Comparison of ENCODE assay signal across 12 mouse cellular contexts in genomic region chr4:97623165-97623564, GRCm38 (mm10).
DNase-seq lines count a peak whose midpoint lies in the region; ATAC-seq lines count a peak whose summit lies in the region.
"Had no signal": no experiment of that assay in that cellular context is flagged by ENCODE, and none has a peak within 500 bp of the region (broad histone marks: within the 10 kb centered on the region; RNA-seq: fewer than 3 reads in every experiment).

No protein-coding gene starts in this region.

- H3K27me3 ChIP-seq in kidney, embryonic 14.5 days (ENCODE audit: control insufficient read depth, insufficient read depth, low read length), result no peaks in the 10 kb centered on the region
- H3K27me3 ChIP-seq: hindbrain, embryonic 13.5 days had no signal

- H3K27ac ChIP-seq in kidney, embryonic 14.5 days (ENCODE audit: low read depth, low read length), result no peak overlapping the region
- H3K27ac ChIP-seq: hindbrain, embryonic 13.5 days had no signal

- DNase-seq in cerebellum, postnatal 14 days, result peak; percentile 45 to 64
- DNase-seq in cerebellum, adult 9-10 months, result no peak
- peak; percentile 12 for DNase-seq in kidney, postnatal 14 days
- DNase-seq in testis, postnatal 10 days (ENCODE audit: low spot score), result peak; percentile 62
- DNase-seq in testis, postnatal 14 days (ENCODE audit: low spot score), result no peak
- peak; percentile 48 for DNase-seq in thymus, postnatal 4 days
- DNase-seq in frontal cortex, postnatal 36 days (ENCODE audit: low spot score in 2 of 2), result no peak
- DNase-seq: cerebellum, adult 8-10 months; gastrocnemius, postnatal 10 days had no signal

- H3K9ac ChIP-seq in kidney, embryonic 14.5 days (ENCODE audit: low read depth, low read length), result no peak overlapping the region
- H3K9ac ChIP-seq: hindbrain, embryonic 13.5 days had no signal

- no peak overlapping the region for H3K4me2 ChIP-seq in kidney, embryonic 14.5 days (replicated peaks; ENCODE audit: low read depth, low read length)
- H3K4me2 ChIP-seq: hindbrain, embryonic 13.5 days had no signal

- no peak for ATAC-seq in kidney, embryonic 14.5 days (ENCODE audit: low FRiP score, low TSS enrichment)

- no peak overlapping the region for H3K4me3 ChIP-seq in kidney, embryonic 14.5 days (ENCODE audit: low read length)
- H3K4me3 ChIP-seq: hindbrain, embryonic 13.5 days; megakaryocyte, embryonic 14.5 days had no signal

- 79% methylated on average over 5 of the region's 5 CpGs for WGBS in kidney, embryonic 14.5 days

- no peaks in the 10 kb centered on the region for H3K36me3 ChIP-seq in kidney, embryonic 14.5 days (ENCODE audit: control insufficient read depth, insufficient read depth, low read length)
- H3K36me3 ChIP-seq: hindbrain, embryonic 13.5 days had no signal

- H3K9me3 ChIP-seq in kidney, embryonic 14.5 days (ENCODE audit: control insufficient read depth, low read length), result no peaks in the 10 kb centered on the region
- H3K9me3 ChIP-seq: hindbrain, embryonic 13.5 days had no signal

- H3K4me1 ChIP-seq in kidney, embryonic 14.5 days (ENCODE audit: control insufficient read depth, insufficient read depth, low read length), result peaks cover 14% of the 10 kb centered on the region; the same call in 1 of the 2 replicates

Comparison
In these comparisons a context has a peak if more than half of its experiments do, and no peak if none do; other contexts are left out.
1. DNase-seq: peak in cerebellum, postnatal 14 days (2 of 2), kidney, postnatal 14 days (single experiment), testis, postnatal 10 days (single experiment) and thymus, postnatal 4 days (single experiment); none in cerebellum, adult 9-10 months (single experiment), testis, postnatal 14 days (single experiment) and frontal cortex, postnatal 36 days (0 of 2).